Comparison of ENCODE assay signal across 17 mouse cellular contexts in the genomic region with DNA sequence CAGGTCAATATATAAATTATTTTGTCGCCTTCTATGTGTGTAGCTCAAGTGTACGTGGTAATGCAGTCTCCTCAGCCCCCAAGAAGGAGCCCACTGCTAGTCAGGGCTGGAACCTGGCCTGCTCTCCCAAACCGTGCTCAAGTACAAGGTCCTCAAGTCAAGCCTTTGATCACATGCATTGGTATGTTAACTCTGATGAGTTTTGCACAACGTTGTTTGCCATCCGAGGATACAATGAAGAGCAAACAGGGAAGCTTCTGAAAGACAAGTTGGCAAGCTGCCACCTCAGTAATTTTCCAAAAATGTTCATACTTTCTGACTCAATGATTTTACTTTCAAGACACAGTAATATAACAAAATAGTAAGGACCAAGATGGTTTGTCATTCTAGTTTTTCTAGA.
"Had no signal": no experiment of that assay in that cellular context is flagged by ENCODE, and none has a peak within 500 bp of the region (broad histone marks: within the 10 kb centered on the region; RNA-seq: fewer than 3 reads in every experiment).

No protein-coding gene starts in this region.

- H3K9ac ChIP-seq: limb, embryonic 15.5 days; midbrain, embryonic 12.5 days; neural tube, embryonic 13.5 days had no signal

- H3K4me2 ChIP-seq: limb, embryonic 15.5 days; midbrain, embryonic 12.5 days; neural tube, embryonic 13.5 days had no signal

- DNase-seq: kidney, adult 11 months; kidney, adult 9 months; kidney, postnatal 36 days; layer of hippocampus, adult 9-11 months; layer of hippocampus, postnatal 36 days; lung, adult 2 months; lung, postnatal 14 days; right cerebral cortex, adult 18-20 months; thymus, postnatal 14 days had no signal

- H3K27me3 ChIP-seq: megakaryocyte, embryonic 14.5 days; midbrain, embryonic 12.5 days; neural tube, embryonic 13.5 days had no signal

- H3K27ac ChIP-seq: kidney, postnatal 0 days; limb, embryonic 15.5 days; macrophage; midbrain, embryonic 12.5 days; neural tube, embryonic 13.5 days; stomach, postnatal 0 days had no signal

- H3K36me3 ChIP-seq: limb, embryonic 15.5 days had no signal

- H3K4me3 ChIP-seq: limb, embryonic 15.5 days; megakaryocyte, embryonic 14.5 days; midbrain, embryonic 12.5 days; neural tube, embryonic 13.5 days had no signal

- H3K9me3 ChIP-seq: limb, embryonic 15.5 days; megakaryocyte, embryonic 14.5 days; midbrain, embryonic 12.5 days; neural tube, embryonic 13.5 days had no signal

- ATAC-seq: midbrain, embryonic 16.5 days had no signal
